Mouse (Mus musculus) hindbrain, embryonic 11.5 days (tissue): ENCODE results near the gene Gck. TPM values are rescaled to one million over a fixed set of nuclear protein-coding genes. Genes with fewer than 3 reads are reported as not detected.
A peak's percentile ranks its signal among the peaks of the same experiment; 100 is the strongest.

Experiments used
- ATAC-seq: fragments of 200-750 bp; cut with Nextera tagmentation; 2 replicates; pipeline ENCODE4 v1.8.0; 2017; ENCODE audit warnings: mild to moderate bottlenecking, moderate TSS enrichment, moderate library complexity; ENCODE audit not compliant: low FRiP score
- DNase-seq: peaks from one replicate; pipeline ENCODE4 v3.0.0-alpha.2; 2015; ENCODE audit warnings: low spot score
- H3K27ac ChIP-seq: fragments of 300-500 bp; sonication (generic); 2 replicates; pipeline ENCODE4 v1.5.1; 2014; ENCODE audit warnings: mild to moderate bottlenecking, low read depth, low read length
- H3K27me3 ChIP-seq: fragments of 300-500 bp; sonication (generic); 2 replicates; pipeline ENCODE4 v1.6.1; 2014; ENCODE audit warnings: mild to moderate bottlenecking, low read length, moderate library complexity, mixed read lengths; ENCODE audit not compliant: control insufficient read depth, insufficient read depth
- H3K36me3 ChIP-seq: fragments of 300-500 bp; sonication (generic); 2 replicates; pipeline ENCODE4 v1.6.1; 2014; ENCODE audit warnings: mild to moderate bottlenecking, low read length, moderate library complexity, mixed read lengths; ENCODE audit not compliant: control insufficient read depth, insufficient read depth
- H3K4me1 ChIP-seq: fragments of 300-500 bp; sonication (generic); replicated peaks from 2 replicates; pipeline ENCODE4 v1.6.1; 2014; ENCODE audit warnings: low read length, mixed read lengths; ENCODE audit not compliant: control insufficient read depth, insufficient read depth
- H3K4me2 ChIP-seq: fragments of 300-500 bp; sonication (generic); replicated peaks from 2 replicates; pipeline ENCODE4 v1.6.1; 2014; ENCODE audit warnings: mild to moderate bottlenecking, low read depth, low read length
- H3K4me3 ChIP-seq: fragments of 300-500 bp; sonication (generic); 2 replicates; pipeline ENCODE4 v1.5.1; 2014; ENCODE audit warnings: low read depth, low read length
- H3K9ac ChIP-seq: fragments of 300-500 bp; sonication (generic); 2 replicates; pipeline ENCODE4 v1.6.1; 2014; ENCODE audit warnings: low read depth, low read length
- H3K9me3 ChIP-seq: fragments of 300-500 bp; sonication (generic); 2 replicates; pipeline ENCODE4 v1.6.1; 2016; ENCODE audit warnings: low read length; ENCODE audit not compliant: control insufficient read depth
- WGBS: fragments of 180-500 bp; shearing (Covaris S2); extraction: QIAGEN DNeasy Blood & Tissue Kit; methylation state at CpG from one replicate; pipeline ENCODE4 v1.1.7; 2014; 5-methylcytosine and 5-hydroxymethylcytosine counted together
- polyA plus RNA-seq: library from polyadenylated mRNA; unstranded; fragments of >200 nt; fragmentation: Nextera tagmentation; extraction: Ambion mirVana; gene quantifications from 2 replicates; pipeline ENCODE4 v1.2.1, GENCODE M21; 2014

Gene Gck
- polyA plus RNA-seq, 1 experiment from 2014 or later = 3.0 TPM

DNA sequence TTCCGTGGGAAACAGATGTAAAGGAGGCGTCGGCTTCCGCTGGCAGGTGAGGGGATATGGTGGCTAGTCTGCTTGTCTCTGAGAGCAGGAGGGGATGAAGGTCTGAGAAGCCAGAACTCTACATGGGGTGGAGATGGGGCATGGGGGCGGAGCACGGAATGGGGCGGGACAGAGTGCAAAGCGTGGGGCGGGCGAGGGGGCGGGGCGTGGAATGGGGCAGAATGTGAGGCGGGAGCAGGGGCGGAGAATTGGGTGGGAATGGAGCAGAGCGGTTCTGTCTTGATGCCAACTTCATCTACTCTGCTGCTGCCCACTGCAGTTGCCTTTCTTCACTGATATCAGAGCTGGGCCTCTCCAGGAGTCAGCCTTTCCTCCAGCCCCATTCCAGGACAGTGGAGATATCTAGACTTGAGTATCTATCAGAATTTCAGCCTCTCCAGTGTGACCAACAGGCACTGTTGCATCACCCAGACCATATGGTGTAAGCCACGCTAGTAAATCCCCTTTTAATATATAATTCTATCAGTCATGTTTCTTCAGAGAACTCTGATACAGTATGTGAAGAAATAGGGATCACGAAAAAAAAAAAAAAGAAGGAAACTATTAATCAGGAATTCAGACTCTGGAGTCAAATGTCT lies 29.4 kb downstream of the Gck start:
- no peaks in the 10 kb centered on the region for H3K36me3 ChIP-seq

DNA sequence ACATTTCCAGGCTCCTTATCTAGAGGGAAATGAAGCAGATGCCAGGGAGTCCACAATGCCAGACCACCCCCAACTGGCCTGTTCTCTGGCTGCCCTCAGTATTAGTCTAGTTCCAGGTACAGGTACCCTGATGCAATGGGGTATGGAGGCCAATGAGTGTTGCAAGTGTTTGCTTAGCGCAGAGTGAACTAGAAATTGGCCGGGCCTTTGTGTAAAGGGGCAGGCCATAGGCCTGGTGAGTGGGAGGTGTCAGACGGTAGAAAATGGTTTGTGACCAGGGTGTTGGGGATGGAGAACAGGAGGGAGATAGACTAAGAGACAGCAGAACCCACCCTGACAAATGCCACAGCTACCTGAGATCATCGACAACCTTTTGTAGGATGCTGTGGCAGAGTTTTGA lies 30.3 kb downstream of the Gck start:
- no peak for ATAC-seq
- Histone ChIP-seq H3K36me3 (no peaks in the 10 kb centered on the region), H3K4me1 (no peaks in the 10 kb centered on the region), H3K9ac (no peak overlapping the region), H3K27me3 (no peaks in the 10 kb centered on the region), H3K9me3 (no peaks in the 10 kb centered on the region), H3K4me2 (no peak overlapping the region), H3K4me3 (no peak overlapping the region), H3K27ac (no peak overlapping the region)
- 89% methylated on average over 4 of the region's 4 CpGs for WGBS
- no peak for DNase-seq

More for the DNA sequence above, 29.4 kb downstream of the Gck start:
- Histone ChIP-seq H3K27me3 (no peaks in the 10 kb centered on the region), H3K4me2 (no peak overlapping the region), H3K9me3 (no peaks in the 10 kb centered on the region), H3K27ac (no peak overlapping the region), H3K9ac (no peak overlapping the region), H3K4me3 (no peak overlapping the region), H3K4me1 (no peaks in the 10 kb centered on the region)
- no peak for DNase-seq
- ATAC-seq = no peak
- WGBS = 36% methylated on average over 15 of the region's 17 CpGs

- Histone ChIP-seq H3K4me2 (no peak overlapping the region), H3K4me3 (no peak overlapping the region), H3K27ac (no peak overlapping the region), H3K36me3 (no peaks in the 10 kb centered on the region), H3K9ac (no peak overlapping the region), H3K4me1 (no peaks in the 10 kb centered on the region), H3K9me3 (no peaks in the 10 kb centered on the region), H3K27me3 (no peaks in the 10 kb centered on the region)
- DNase-seq (no peak), ATAC-seq (no peak)
- 73% methylated on average over 2 of the region's 2 CpGs for WGBS
Measured at GRCm38 (mm10) chr11:5918111-5918510, 31.8 kb downstream of the Gck start.

GRCm38 (mm10) chr11:5916178-5916548 lies 33.7 kb downstream of the Gck start:
- no peak for DNase-seq
- no peak for ATAC-seq
- Histone ChIP-seq H3K4me3 (no peak overlapping the region), H3K4me1 (no peaks in the 10 kb centered on the region), H3K27ac (no peak overlapping the region), H3K36me3 (no peaks in the 10 kb centered on the region), H3K9ac (no peak overlapping the region), H3K9me3 (no peaks in the 10 kb centered on the region), H3K4me2 (no peak overlapping the region), H3K27me3 (no peaks in the 10 kb centered on the region)
- 78% methylated on average over 8 of the region's 8 CpGs for WGBS

DNA sequence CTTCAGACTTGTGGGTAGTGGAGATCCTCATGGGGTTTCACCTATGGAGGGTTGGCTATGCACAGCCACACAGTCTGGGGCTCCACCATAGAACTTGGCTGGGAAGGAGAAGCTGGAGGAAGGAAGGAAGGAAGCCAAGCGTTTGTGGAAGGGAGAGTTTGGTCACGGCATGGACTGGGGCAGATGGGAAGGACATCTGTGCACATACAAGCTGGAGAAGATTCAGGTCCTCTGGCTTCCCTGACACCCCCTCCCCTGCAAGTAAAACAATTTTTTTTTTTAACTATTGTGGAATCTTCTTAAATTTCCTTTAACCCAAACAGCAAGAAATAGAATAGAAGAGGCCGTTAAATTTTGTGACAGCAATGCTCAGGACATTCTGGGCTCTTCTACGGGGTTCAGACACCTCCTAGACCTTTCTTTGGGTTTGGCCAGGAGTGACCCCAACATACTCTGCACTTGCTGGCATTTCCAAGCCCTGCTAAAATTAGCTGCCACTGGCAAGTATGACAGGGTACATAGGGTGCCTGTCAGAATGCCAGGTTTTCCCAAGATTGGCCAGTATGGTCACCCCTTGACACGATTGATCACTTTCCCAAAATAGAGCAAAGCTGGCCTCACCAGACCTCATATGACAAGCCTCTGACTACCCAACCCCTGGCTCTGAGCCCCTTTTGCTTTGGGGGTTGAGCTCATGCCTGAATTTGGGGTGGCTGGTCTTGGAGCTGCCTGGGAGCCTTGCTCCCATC lies 34.3 kb downstream of the Gck start:
- 86% methylated on average over 5 of the region's 5 CpGs for WGBS
- H3K27me3 ChIP-seq = no peaks in the 10 kb centered on the region
- ATAC-seq (no peak), DNase-seq (no peak)
- H3K4me3 ChIP-seq = no peak overlapping the region
- H3K9me3 ChIP-seq = no peaks in the 10 kb centered on the region
- H3K4me1 ChIP-seq = no peaks in the 10 kb centered on the region
- no peak overlapping the region for H3K9ac ChIP-seq
- H3K36me3 ChIP-seq = no peaks in the 10 kb centered on the region
- H3K27ac ChIP-seq = no peak overlapping the region
- H3K4me2 ChIP-seq = no peak overlapping the region

DNA sequence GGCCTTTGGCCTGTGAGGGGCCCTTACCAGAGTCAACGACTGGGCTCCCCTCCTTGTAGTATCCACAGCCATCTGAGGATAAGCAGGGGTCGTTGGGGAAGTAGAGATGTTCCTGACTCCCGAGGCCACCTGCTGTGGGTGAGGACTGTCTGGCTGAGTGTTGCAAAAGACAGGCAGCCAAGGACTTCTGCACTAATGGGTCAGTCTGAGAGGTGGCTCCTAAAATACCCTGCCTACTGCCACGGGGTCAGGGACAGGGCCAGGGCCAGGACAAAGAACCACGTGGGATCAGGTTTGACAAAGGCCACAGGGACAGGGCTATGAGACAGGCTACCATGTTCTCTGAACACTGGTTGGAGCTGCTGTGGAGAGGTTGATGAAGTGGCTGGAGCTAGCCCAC lies 34.9 kb downstream of the Gck start:
- no peak for ATAC-seq

GRCm38 (mm10) chr11:5913936-5914335 lies 35.9 kb downstream of the Gck start:
- H3K4me3 ChIP-seq = no peak overlapping the region
- H3K27me3 ChIP-seq = no peaks in the 10 kb centered on the region
- no peak overlapping the region for H3K4me2 ChIP-seq
- no peak for DNase-seq
- H3K36me3 ChIP-seq = no peaks in the 10 kb centered on the region
- H3K9me3 ChIP-seq = no peaks in the 10 kb centered on the region
- no peak for ATAC-seq
- no peak overlapping the region for H3K9ac ChIP-seq
- WGBS = 78% methylated on average over 4 of the region's 4 CpGs
- no peak overlapping the region for H3K27ac ChIP-seq
- H3K4me1 ChIP-seq = no peaks in the 10 kb centered on the region

More for the DNA sequence above, 34.9 kb downstream of the Gck start:
- DNase-seq = no peak
- Histone ChIP-seq H3K9ac (no peak overlapping the region), H3K4me2 (no peak overlapping the region), H3K4me1 (no peaks in the 10 kb centered on the region), H3K9me3 (no peaks in the 10 kb centered on the region), H3K36me3 (no peaks in the 10 kb centered on the region), H3K27ac (no peak overlapping the region), H3K27me3 (no peaks in the 10 kb centered on the region), H3K4me3 (no peak overlapping the region)
- 63% methylated on average over 5 of the region's 5 CpGs for WGBS

DNA sequence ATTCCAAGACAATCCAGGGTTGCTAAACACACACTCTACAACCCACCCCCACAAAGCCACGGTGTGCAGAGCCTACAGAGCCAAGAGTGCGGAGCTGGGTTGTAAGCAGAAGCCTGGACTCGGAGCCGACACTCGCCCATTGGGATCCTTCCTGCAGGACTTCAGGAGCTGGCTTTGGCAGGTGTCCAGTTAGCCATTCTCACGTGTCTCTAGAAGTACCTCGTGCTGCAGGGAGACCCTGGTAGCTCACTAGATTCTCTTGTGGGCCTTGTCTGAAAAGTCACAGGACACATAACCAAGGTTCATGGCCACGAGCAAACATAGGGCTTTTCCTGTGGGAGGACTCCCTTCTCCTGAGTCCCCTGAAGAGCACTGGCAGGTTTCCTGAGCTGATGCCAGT lies 36.6 kb downstream of the Gck start:
- Histone ChIP-seq H3K36me3 (no peaks in the 10 kb centered on the region), H3K4me1 (no peaks in the 10 kb centered on the region), H3K27me3 (no peaks in the 10 kb centered on the region), H3K4me2 (no peak overlapping the region), H3K27ac (no peak overlapping the region), H3K9ac (no peak overlapping the region), H3K9me3 (no peaks in the 10 kb centered on the region), H3K4me3 (no peak overlapping the region)
- WGBS = 82% methylated on average over 8 of the region's 8 CpGs
- no peak for DNase-seq
- ATAC-seq = no peak

GRCm38 (mm10) chr11:5912635-5913034 lies 37.2 kb downstream of the Gck start:
- peak; percentile 67 for DNase-seq
- Histone ChIP-seq H3K4me2 (no peak overlapping the region), H3K27me3 (no peaks in the 10 kb centered on the region), H3K9ac (no peak overlapping the region), H3K4me3 (no peak overlapping the region), H3K9me3 (no peaks in the 10 kb centered on the region), H3K27ac (no peak overlapping the region), H3K36me3 (no peaks in the 10 kb centered on the region), H3K4me1 (no peaks in the 10 kb centered on the region)
- ATAC-seq = no peak
- WGBS = 31% methylated on average over 5 of the region's 5 CpGs
